Mouse (Mus musculus) lung, embryonic 14.5 days (tissue): ENCODE measurements around the gene Catsperg1. TPM values are rescaled to one million over a fixed set of nuclear protein-coding genes. Genes with fewer than 3 reads are reported as not detected.

Experiments
- ATAC-seq: fragments of 200-750 bp; cut with Nextera tagmentation; 2 replicates; pipeline ENCODE4 v1.8.0; 2017; ENCODE audit warnings: mild to moderate bottlenecking, moderate TSS enrichment, moderate library complexity; ENCODE audit not compliant: insufficient read depth
- DNase-seq: peaks from one replicate; pipeline ENCODE4 v3.0.0-alpha.2; 2015
- H3K27ac ChIP-seq: fragments of 300-500 bp; sonication (generic); 2 replicates; pipeline ENCODE4 v1.5.1; 2014; ENCODE audit warnings: low read depth, mild to moderate bottlenecking, moderate library complexity
- H3K27me3 ChIP-seq: fragments of 300-500 bp; sonication (generic); 2 replicates; pipeline ENCODE4 v1.6.1; 2014; ENCODE audit warnings: low read length, control low read depth; ENCODE audit not compliant: insufficient read depth
- H3K36me3 ChIP-seq: fragments of 300-500 bp; sonication (generic); 2 replicates; pipeline ENCODE4 v1.6.1; 2014; ENCODE audit warnings: control low read depth; ENCODE audit not compliant: insufficient read depth
- H3K4me1 ChIP-seq: fragments of 300-500 bp; sonication (generic); 2 replicates; pipeline ENCODE4 v1.6.1; 2014; ENCODE audit warnings: antibody characterized with exemption, control low read depth; ENCODE audit not compliant: insufficient read depth
- H3K4me2 ChIP-seq: fragments of 300-500 bp; sonication (generic); 2 replicates; pipeline ENCODE4 v1.6.1; 2014; ENCODE audit warnings: mild to moderate bottlenecking
- H3K4me3 ChIP-seq: fragments of 300-500 bp; sonication (generic); 2 replicates; pipeline ENCODE4 v1.5.1; 2014; ENCODE audit warnings: low read depth, low read length
- H3K9ac ChIP-seq: fragments of 300-500 bp; sonication (generic); 2 replicates; pipeline ENCODE4 v1.6.1; 2014
- H3K9me3 ChIP-seq: fragments of 300-500 bp; sonication (generic); 2 replicates; pipeline ENCODE4 v1.6.1; 2016; ENCODE audit warnings: low read depth, low read length, control low read depth
- CTCF ChIP-seq: IDR thresholded peaks from 2 replicates; pipeline ENCODE4 v1.5.1; 2016; ENCODE audit warnings: antibody characterized with exemption, low read depth
- WGBS: fragments of 180-500 bp; shearing (Covaris S2); extraction: QIAGEN DNeasy Blood & Tissue Kit; methylation state at CpG from one replicate; pipeline ENCODE4 v1.1.7; 2014; 5-methylcytosine and 5-hydroxymethylcytosine counted together
- polyA plus RNA-seq: library from polyadenylated mRNA; unstranded; fragments of >200 nt; fragmentation: Nextera tagmentation; extraction: Ambion mirVana; gene quantifications from 2 replicates; pipeline ENCODE4 v1.2.1, GENCODE M21; 2014

Catsperg1 gene
- polyA plus RNA-seq, 1 experiment from 2014 or later = 0.87 TPM

DNA sequence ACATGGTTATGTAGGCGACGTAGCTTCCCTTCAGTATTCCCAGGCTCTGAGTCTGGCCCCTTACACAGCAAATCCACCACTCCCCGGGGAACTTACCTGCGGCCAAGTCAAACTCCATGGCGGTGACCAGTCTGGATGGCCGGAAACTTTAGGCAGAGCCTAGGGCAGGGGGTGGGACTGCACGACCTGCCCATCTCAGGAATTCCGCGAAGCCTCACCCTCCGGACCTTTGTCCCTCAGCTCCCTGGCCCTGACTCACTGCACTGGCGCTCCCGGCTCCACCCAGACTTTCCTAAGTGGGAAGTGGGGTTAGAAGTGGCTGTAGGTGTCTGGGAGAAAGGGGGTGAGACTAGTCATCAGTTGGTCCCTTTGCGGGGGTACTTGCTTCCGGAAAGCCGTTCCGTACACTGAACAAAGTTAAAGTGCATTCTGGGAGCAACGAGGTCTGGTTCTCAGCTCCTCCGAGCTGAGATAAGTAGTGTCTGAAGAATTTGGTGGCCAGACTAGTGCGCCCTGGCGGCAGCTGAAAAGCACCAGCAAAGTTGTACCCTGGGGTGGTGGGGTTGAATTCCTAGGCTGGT is 34.5 kb upstream of the Catsperg1 start, which contains the start of gene 2200002D01Rik:
Gene 2200002D01Rik, minus strand, starts transcription at position 206 of the 581 bp plus-strand sequence.
- H3K4me2 ChIP-seq = peak within 1 kb of the TSS; percentile 54
- no peaks in the 10 kb centered on the region for H3K9me3 ChIP-seq
- peak within 1 kb of the TSS; percentile 37 for H3K9ac ChIP-seq
- H3K4me1 ChIP-seq = peaks cover 14% of the 10 kb centered on the region; the same call in 1 of the 2 replicates
- DNase-seq (peak; percentile 58), ATAC-seq (peak; percentile 30)
- no peaks in the 10 kb centered on the region for H3K27me3 ChIP-seq
- peaks cover 31% of the 10 kb centered on the region for H3K36me3 ChIP-seq
- H3K27ac ChIP-seq = peak within 1 kb of the TSS; percentile 59
- 16% methylated on average over 20 of the region's 20 CpGs for WGBS
- H3K4me3 ChIP-seq = peak within 1 kb of the TSS; percentile 27
- peak; percentile 45 for TF ChIP-seq CTCF

DNA sequence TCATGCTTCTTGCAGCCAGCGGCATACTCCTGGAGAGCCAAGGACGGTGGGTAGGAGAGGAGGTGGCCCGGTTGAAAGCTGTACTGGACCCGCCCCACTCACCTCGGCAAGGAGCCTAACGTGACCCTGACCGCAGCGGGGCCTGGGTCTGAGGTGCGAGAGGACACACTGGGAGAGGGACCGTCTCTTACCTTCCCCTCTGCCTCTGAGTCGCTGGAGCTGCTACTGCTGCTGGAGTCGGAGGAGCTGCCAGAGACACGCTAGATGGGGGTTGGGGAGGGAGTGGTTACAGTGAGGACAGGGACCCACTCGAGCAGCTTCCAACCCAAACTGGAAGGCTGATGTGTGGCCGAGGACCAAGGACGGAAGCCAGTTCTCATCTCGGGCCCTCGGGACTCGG is 33.9 kb upstream of the Catsperg1 start:
- peak; percentile 28; the same call in 1 of the 2 replicates for ATAC-seq
- Histone ChIP-seq H3K36me3 (peaks cover 31% of the 10 kb centered on the region), H3K4me2 (peak overlapping the region; percentile 54), H3K4me3 (peak overlapping the region; percentile 27), H3K4me1 (peaks cover 14% of the 10 kb centered on the region; the same call in 1 of the 2 replicates), H3K27me3 (no peaks in the 10 kb centered on the region), H3K9me3 (no peaks in the 10 kb centered on the region), H3K27ac (no peak overlapping the region; the same call in 1 of the 2 replicates), H3K9ac (peak overlapping the region; percentile 37)
- DNase-seq = peak; percentile 38
- 18% methylated on average over 19 of the region's 19 CpGs for WGBS
- TF ChIP-seq CTCF = no peak

DNA sequence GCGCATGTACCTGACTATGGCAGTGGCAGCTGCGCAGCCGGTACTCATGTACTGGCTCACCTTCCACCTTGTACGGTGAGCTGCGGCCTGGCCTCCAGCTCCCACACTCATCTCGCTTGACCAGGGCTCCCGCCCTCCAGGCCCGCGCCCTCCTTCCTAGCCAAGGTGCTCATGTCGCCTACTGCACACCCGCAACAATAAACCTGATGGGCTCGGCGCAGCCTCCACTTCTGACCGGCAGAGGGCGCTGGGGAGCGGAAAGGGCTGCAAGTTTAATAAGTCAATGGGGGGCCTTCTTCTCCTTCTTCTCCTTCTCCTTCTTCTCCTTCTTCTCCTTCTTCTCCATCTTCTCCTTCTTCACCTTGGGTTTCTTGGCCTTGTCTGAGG is 33.5 kb upstream of the Catsperg1 start:
- H3K4me1 ChIP-seq = peaks cover 14% of the 10 kb centered on the region; the same call in 1 of the 2 replicates
- H3K36me3 ChIP-seq = peaks cover 31% of the 10 kb centered on the region
- ATAC-seq (no peak; the same call in 1 of the 2 replicates), DNase-seq (peak; percentile 83)
- no peak overlapping the region for H3K9ac ChIP-seq
- WGBS = 29% methylated on average over 16 of the region's 16 CpGs
- H3K27ac ChIP-seq = peak overlapping the region; percentile 36; the same call in 1 of the 2 replicates
- H3K9me3 ChIP-seq = no peaks in the 10 kb centered on the region
- peak; percentile 96 for TF ChIP-seq CTCF
- H3K4me2 ChIP-seq = peak overlapping the region; percentile 54
- H3K27me3 ChIP-seq = no peaks in the 10 kb centered on the region
- H3K4me3 ChIP-seq = peak overlapping the region; percentile 27

DNA sequence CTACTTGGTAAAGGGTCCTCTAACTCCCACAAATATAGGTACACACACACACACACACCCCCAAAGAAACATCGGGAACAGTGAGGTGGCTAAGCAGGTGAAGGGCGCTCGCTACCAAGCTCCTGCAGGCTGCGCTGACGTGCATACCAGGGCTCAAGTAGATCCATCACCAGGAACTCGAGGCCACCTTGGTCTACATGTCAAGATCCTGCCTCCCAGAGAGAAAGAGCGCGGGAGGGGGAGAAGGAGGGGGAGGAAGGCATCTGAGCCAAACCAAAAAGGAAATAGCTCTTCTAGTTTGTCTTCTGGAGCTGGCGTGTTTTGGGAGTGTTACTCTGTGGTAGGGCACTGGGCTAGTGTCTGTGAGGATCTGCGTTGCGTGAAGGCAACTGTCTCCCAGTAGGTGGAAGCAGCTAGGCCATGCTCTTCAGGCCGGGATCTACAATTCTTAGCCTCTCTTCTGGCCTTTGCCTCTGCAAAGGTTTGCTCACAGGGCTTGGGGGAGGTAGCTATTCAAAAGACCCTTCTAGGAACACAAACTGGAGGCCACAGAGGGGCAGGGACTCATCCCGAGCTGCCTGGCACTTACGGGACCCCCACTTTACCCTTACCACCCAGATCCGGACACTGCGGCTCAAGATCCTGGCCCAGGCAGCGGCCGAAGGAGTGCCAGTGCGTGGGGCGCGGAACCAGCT is 32.9 kb upstream of the Catsperg1 start:
- 72% methylated on average over 21 of the region's 21 CpGs for WGBS
- Histone ChIP-seq H3K4me3 (peak overlapping the region; percentile 27; the same call in 1 of the 2 replicates), H3K27ac (peak overlapping the region; percentile 36; the same call in 1 of the 2 replicates)

DNA sequence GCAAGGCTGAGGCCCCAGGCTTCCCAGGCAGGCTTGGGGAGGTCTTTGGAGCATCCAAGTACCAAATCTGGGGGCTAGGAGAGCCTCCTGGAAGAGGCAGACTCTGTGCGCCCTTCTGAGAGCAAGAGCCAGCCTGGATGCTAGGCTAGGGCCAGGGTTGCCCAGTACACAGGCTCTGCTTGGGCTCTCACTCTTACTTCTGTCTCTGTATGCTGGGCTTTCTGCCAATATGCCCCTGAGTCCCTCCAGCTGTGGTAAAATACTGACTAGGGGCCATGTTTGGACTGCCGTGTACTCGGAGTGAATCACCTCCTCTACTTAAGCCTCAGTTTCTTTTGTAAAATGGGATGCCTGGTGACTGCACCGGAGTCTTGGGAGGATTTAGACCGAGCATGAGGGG is 32.2 kb upstream of the Catsperg1 start:
- Histone ChIP-seq H3K4me3 (no peak overlapping the region), H3K27ac (no peak overlapping the region), H3K9ac (no peak overlapping the region), H3K4me1 (peaks cover 14% of the 10 kb centered on the region; the same call in 1 of the 2 replicates), H3K4me2 (no peak overlapping the region), H3K27me3 (no peaks in the 10 kb centered on the region), H3K9me3 (no peaks in the 10 kb centered on the region), H3K36me3 (peaks cover 31% of the 10 kb centered on the region)
- DNase-seq = peak; percentile 81
- no peak for ATAC-seq
- no peak for TF ChIP-seq CTCF
- 52% methylated on average over 5 of the region's 5 CpGs for WGBS

More for the DNA sequence above, 32.9 kb upstream of the Catsperg1 start:
- no peaks in the 10 kb centered on the region for H3K9me3 ChIP-seq
- ATAC-seq = no peak
- H3K4me2 ChIP-seq = peak overlapping the region; percentile 54; the same call in 1 of the 2 replicates
- no peak for TF ChIP-seq CTCF
- peaks cover 31% of the 10 kb centered on the region for H3K36me3 ChIP-seq
- DNase-seq = peak; percentile 55
- H3K4me1 ChIP-seq = peaks cover 14% of the 10 kb centered on the region; the same call in 1 of the 2 replicates
- H3K9ac ChIP-seq = no peak overlapping the region
- H3K27me3 ChIP-seq = no peaks in the 10 kb centered on the region

DNA sequence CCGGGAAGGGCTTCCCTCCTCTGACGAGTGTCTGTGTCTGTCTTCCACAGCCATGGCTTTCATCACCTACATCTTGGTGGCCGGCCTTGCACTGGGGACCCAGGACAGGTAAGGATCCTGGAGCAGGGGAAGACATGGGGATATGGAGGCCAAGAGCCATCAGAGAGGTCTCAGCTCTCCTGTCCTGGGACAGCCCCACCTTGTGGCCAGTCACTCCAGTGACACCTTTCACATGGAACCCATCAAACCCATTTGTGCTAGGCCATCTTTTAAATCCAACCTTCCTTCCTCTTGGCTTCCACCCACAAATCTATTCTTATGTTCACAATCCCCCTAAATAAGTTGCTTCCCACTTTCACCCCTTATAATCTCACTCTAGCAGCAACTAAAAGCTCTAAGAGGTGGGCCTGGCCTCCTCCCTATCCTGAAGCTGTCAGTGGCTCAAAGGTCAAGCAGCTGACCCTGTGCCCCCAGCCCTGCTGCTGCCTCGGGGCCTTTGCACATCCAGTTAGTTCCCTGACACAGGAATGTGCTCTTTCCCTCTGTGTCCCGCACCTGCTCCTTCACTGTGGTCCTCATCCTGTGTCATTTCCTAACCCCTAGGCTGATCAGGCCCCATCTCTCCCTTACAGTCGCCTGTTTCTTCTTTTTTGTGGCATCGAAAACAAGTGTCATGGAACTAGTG is 31.0 kb upstream of the Catsperg1 start:
- Histone ChIP-seq H3K9ac (no peak overlapping the region), H3K27ac (no peak overlapping the region), H3K36me3 (peaks cover 31% of the 10 kb centered on the region), H3K4me3 (no peak overlapping the region), H3K4me1 (peaks cover 14% of the 10 kb centered on the region; the same call in 1 of the 2 replicates), H3K9me3 (no peaks in the 10 kb centered on the region), H3K27me3 (no peaks in the 10 kb centered on the region), H3K4me2 (no peak overlapping the region)
- DNase-seq (peak; percentile 39), ATAC-seq (no peak)
- WGBS = 79% methylated on average over 7 of the region's 7 CpGs
- peak; percentile 65 for TF ChIP-seq CTCF
